ENCODE assay signal across 8 mouse cellular contexts in genomic region chr1:59584656-59585410, GRCm38 (mm10).
A peak's percentile ranks its signal among the peaks of the same experiment; 100 is the strongest.
DNase-seq lines count a peak whose midpoint lies in the region; ATAC-seq and TF ChIP-seq lines count a peak whose summit lies in the region.

No protein-coding gene starts in this region.

- no peak overlapping the region for H3K9ac ChIP-seq in forebrain, embryonic 12.5 days

- ATAC-seq in forebrain, embryonic 12.5 days (ENCODE audit: low FRiP score), result peak; percentile 55; the same call in 1 of the 2 replicates

- intact Hi-C loops in heart, postnatal 36 days (cut with DNase I), result loop anchor here (1.0 to 5.0 kb wide), 4 partner anchors 38 to 338 kb away; partner anchors contain the start of gene Fzd7

- no peaks in the 10 kb centered on the region for H3K9me3 ChIP-seq in E14TG2a.4 (ENCODE audit: low read length)
- H3K9me3 ChIP-seq in forebrain, embryonic 12.5 days, result no peaks in the 10 kb centered on the region

- WGBS in forebrain, embryonic 12.5 days, result 6% methylated on average over 18 of the region's 18 CpGs

- peak overlapping the region; percentile 27 for H3K4me3 ChIP-seq in E14TG2a.4 (replicated peaks; ENCODE audit: low read length)
- H3K4me3 ChIP-seq in forebrain, embryonic 12.5 days (replicated peaks), result no peak overlapping the region

- no peak overlapping the region for H3K27ac ChIP-seq in forebrain, embryonic 12.5 days

- H3K4me2 ChIP-seq in forebrain, embryonic 12.5 days, result peak overlapping the region; percentile 28

- DNase-seq in c-Kit-positive CD71-positive TER-119-positive erythroid progenitor cells, embryonic 14.5 days (ENCODE audit: low spot score), result peak; percentile 31
- DNase-seq in heart, postnatal 36 days, result peak; percentile 73 to 83
- DNase-seq in layer of hippocampus, adult 9-11 months, result peak; percentile 26
- peak; percentile 81 for DNase-seq in lung, postnatal 14 days
- peak; percentile 76 for DNase-seq in ovary, postnatal 36 days (ENCODE audit: low spot score)
- DNase-seq in thymus, postnatal 36 days, result peak; percentile 59 to 69

- peak; percentile 63 for TF ChIP-seq CTCF in E14TG2a.4 (conservative IDR thresholded peaks at IDR 0.05; ENCODE audit: low read length)

- H3K27me3 ChIP-seq in E14TG2a.4 (ENCODE audit: insufficient read depth, low read length), result peaks cover 10% of the 10 kb centered on the region
- H3K27me3 ChIP-seq in forebrain, embryonic 12.5 days, result peaks cover 31% of the 10 kb centered on the region

- H3K4me1 ChIP-seq in E14TG2a.4 (replicated peaks; ENCODE audit: low read depth, low read length), result peaks cover 36% of the 10 kb centered on the region
- H3K4me1 ChIP-seq in forebrain, embryonic 12.5 days, result peaks cover 12% of the 10 kb centered on the region

- H3K36me3 ChIP-seq in E14TG2a.4 (ENCODE audit: insufficient read depth, low read length), result no peaks in the 10 kb centered on the region
- no peaks in the 10 kb centered on the region for H3K36me3 ChIP-seq in forebrain, embryonic 12.5 days (replicated peaks)

Comparison
In these comparisons a context has a peak if more than half of its experiments do, and no peak if none do; other contexts are left out.
1. DNase-seq: peak in every context shown above with its lines; median percentile 81 in lung, postnatal 14 days; 78 in heart, postnatal 36 days; 76 in ovary, postnatal 36 days; 64 in thymus, postnatal 36 days; 31 in c-Kit-positive CD71-positive TER-119-positive erythroid progenitor cells, embryonic 14.5 days; 26 in layer of hippocampus, adult 9-11 months.